Mouse (Mus musculus) midbrain, embryonic 15.5 days (tissue): ENCODE measurements at regions not wholly inside any gene's neighbourhood (a gene's known extent, or its start where the extent isn't known, plus 50 kb on each side); places are given as distances from the start of the nearest gene placed in this dataset.

Experiments used
- ATAC-seq: fragments of 200-750 bp; cut with Nextera tagmentation; replicated peaks from 2 replicates; pipeline ENCODE4 v1.8.0; 2017; ENCODE audit warnings: moderate TSS enrichment
- H3K27ac ChIP-seq: fragments of 300-500 bp; sonication (generic); 2 replicates; pipeline ENCODE4 v1.5.1; 2015; ENCODE audit warnings: mild to moderate bottlenecking, inconsistent platforms
- H3K27me3 ChIP-seq: fragments of 300-500 bp; sonication (generic); replicated peaks from 2 replicates; pipeline ENCODE4 v1.6.1; 2015; ENCODE audit warnings: inconsistent platforms
- H3K36me3 ChIP-seq: fragments of 300-500 bp; sonication (generic); replicated peaks from 2 replicates; pipeline ENCODE4 v1.6.1; 2015; ENCODE audit warnings: inconsistent platforms
- H3K4me1 ChIP-seq: fragments of 300-500 bp; sonication (generic); 2 replicates; pipeline ENCODE4 v1.6.1; 2015; ENCODE audit warnings: inconsistent platforms
- H3K4me2 ChIP-seq: fragments of 300-500 bp; sonication (generic); 2 replicates; pipeline ENCODE4 v1.6.1; 2015; ENCODE audit warnings: inconsistent platforms, mild to moderate bottlenecking, moderate library complexity
- H3K4me3 ChIP-seq: fragments of 300-500 bp; sonication (generic); 2 replicates; pipeline ENCODE4 v1.5.1; 2015; ENCODE audit warnings: mild to moderate bottlenecking, inconsistent platforms
- H3K9ac ChIP-seq: fragments of 300-500 bp; sonication (generic); 2 replicates; pipeline ENCODE4 v1.6.1; 2015; ENCODE audit warnings: mild to moderate bottlenecking, inconsistent platforms
- H3K9me3 ChIP-seq: fragments of 300-500 bp; sonication (generic); 2 replicates; pipeline ENCODE4 v1.6.1; 2016; ENCODE audit warnings: inconsistent platforms
- WGBS: fragments of 180-500 bp; shearing (Covaris S2); methylation state at CpG from one replicate; pipeline ENCODE4 v1.1.7; 2015; ENCODE audit warnings: mixed read lengths; 5-methylcytosine and 5-hydroxymethylcytosine counted together

- ATAC-seq, result no peak
- H3K4me1 ChIP-seq, result no peaks in the 10 kb centered on the region
- H3K9ac ChIP-seq, result no peak overlapping the region
- H3K9me3 ChIP-seq, result no peaks in the 10 kb centered on the region
- 61% methylated on average over 15 of the region's 15 CpGs for WGBS
- H3K4me3 ChIP-seq, result no peak overlapping the region
- H3K4me2 ChIP-seq, result no peak overlapping the region
- H3K36me3 ChIP-seq, result no peaks in the 10 kb centered on the region
- peak overlapping the region; percentile 8; the same call in 1 of the 2 replicates for H3K27ac ChIP-seq
- H3K27me3 ChIP-seq, result no peaks in the 10 kb centered on the region
These were observed 73.4 kb upstream of the Medag start for GRCm38 (mm10) chr5:149338016-149338696.

DNA sequence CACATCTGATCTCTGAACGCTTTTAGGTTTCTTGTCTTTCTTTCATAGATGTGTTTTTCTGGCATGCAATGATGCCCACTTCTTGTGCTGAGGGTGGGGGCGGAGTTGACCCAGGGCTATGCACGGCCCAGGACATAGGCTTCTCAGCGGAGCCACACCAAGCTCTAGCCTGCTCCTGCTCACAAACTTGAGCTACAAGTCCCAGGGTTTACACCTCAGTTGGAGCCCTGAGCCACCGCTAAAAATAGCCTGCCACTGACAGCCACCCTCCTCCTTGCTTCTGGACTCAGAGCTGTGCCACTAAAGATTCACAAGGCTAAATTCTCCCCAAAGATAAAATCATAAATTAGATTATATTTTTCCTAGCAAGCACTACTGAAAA, 72.9 kb upstream of the Medag start:
- no peaks in the 10 kb centered on the region for H3K36me3 ChIP-seq
- ATAC-seq, result no peak
- no peaks in the 10 kb centered on the region for H3K4me1 ChIP-seq
- H3K4me3 ChIP-seq, result no peak overlapping the region
- H3K9ac ChIP-seq, result no peak overlapping the region
- H3K4me2 ChIP-seq, result no peak overlapping the region
- 67% methylated on average over 5 of the region's 5 CpGs for WGBS
- no peaks in the 10 kb centered on the region for H3K27me3 ChIP-seq
- H3K27ac ChIP-seq, result no peak overlapping the region
- H3K9me3 ChIP-seq, result no peaks in the 10 kb centered on the region

GRCm38 (mm10) chr5:149340361-149340760, 71.2 kb upstream of the Medag start:
- Histone ChIP-seq H3K36me3 (no peaks in the 10 kb centered on the region), H3K9me3 (no peaks in the 10 kb centered on the region), H3K27me3 (no peaks in the 10 kb centered on the region), H3K4me2 (no peak overlapping the region), H3K4me3 (no peak overlapping the region), H3K4me1 (no peaks in the 10 kb centered on the region), H3K27ac (no peak overlapping the region), H3K9ac (no peak overlapping the region)
- WGBS, result 75% methylated on average over 7 of the region's 7 CpGs
- no peak for ATAC-seq

DNA sequence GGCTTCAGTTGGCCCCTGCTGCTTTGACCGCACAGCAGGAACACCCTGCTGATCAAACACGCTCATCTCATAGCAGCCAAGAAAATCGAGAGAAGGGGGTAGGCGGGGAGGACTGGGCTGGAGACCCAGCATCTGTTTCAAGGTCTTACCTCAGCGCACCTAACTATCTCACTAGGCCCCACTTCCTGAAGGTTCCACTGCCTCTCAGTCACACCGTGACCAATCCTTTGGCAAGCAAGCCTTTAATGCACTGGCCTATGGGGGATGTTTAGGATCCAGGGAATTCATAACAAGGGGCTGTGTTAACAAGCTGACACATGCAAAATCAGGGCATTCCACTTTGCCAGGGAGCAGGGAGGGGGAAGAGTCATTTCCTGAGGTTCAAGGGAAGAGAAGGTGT, 70.1 kb upstream of the Medag start:
- no peak overlapping the region for H3K4me2 ChIP-seq
- 61% methylated on average over 6 of the region's 6 CpGs for WGBS
- H3K9me3 ChIP-seq, result no peaks in the 10 kb centered on the region
- H3K36me3 ChIP-seq, result no peaks in the 10 kb centered on the region
- H3K27ac ChIP-seq, result no peak overlapping the region
- no peaks in the 10 kb centered on the region for H3K27me3 ChIP-seq
- no peak for ATAC-seq
- no peaks in the 10 kb centered on the region for H3K4me1 ChIP-seq
- H3K9ac ChIP-seq, result no peak overlapping the region
- H3K4me3 ChIP-seq, result no peak overlapping the region

DNA sequence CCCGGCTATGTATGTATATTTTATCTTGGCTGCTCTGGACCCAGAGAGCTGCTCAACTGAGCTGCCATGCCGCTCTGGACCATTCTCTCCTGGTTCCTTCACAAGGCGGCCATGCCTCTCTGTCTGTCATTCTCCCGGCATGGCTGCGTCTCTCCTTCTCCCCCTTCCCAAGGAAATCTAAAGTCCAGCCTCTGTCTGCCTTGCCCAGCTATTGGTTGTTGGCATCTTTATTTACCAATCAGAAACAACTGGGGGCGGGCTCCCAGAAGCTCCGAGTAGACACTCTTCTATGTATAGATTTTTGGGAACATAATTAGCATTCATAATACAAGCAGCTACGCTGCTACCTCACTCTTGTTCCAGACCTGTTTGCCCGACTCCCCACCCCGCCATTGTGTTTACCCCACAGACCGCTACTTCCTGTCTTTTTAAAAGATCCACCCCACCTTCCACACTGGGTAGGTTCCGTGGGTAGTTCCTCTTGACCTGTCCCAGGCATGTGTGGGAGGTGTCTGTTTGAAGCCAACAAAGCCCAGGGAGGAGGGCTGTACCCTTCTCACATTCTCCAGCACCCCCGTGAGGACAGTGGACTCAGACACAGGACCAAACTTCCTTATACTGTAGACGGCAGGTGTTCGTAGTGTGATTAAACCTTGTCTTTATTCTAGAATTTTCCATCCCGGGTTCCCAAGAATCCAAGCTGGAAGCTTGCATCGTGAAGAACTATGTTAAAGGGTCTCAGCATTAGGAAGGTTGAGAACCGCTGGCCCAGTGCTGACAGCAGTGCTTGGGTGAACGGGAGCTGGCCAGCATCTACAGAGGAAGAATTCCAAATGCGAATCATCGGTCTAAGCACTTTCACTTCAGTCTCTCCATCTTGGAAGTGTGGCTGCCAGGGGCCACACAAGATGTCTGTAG, 67.7 kb upstream of the Medag start:
- no peaks in the 10 kb centered on the region for H3K27me3 ChIP-seq
- no peak for ATAC-seq
- WGBS, result 86% methylated on average over 21 of the region's 21 CpGs
- no peak overlapping the region for H3K9ac ChIP-seq
- no peaks in the 10 kb centered on the region for H3K9me3 ChIP-seq
- H3K4me1 ChIP-seq, result no peaks in the 10 kb centered on the region
- no peak overlapping the region for H3K27ac ChIP-seq
- no peaks in the 10 kb centered on the region for H3K36me3 ChIP-seq
- H3K4me2 ChIP-seq, result no peak overlapping the region
- H3K4me3 ChIP-seq, result no peak overlapping the region

- Histone ChIP-seq H3K27me3 (no peaks in the 10 kb centered on the region), H3K4me3 (no peak overlapping the region), H3K4me2 (no peak overlapping the region), H3K9me3 (no peaks in the 10 kb centered on the region), H3K36me3 (no peaks in the 10 kb centered on the region), H3K9ac (no peak overlapping the region), H3K4me1 (no peaks in the 10 kb centered on the region), H3K27ac (no peak overlapping the region)
- 80% methylated on average over 4 of the region's 4 CpGs for WGBS
- ATAC-seq, result no peak
These were observed 67.1 kb upstream of the Medag start for GRCm38 (mm10) chr5:149344528-149344855.

- H3K27ac ChIP-seq, result no peak overlapping the region
- no peaks in the 10 kb centered on the region for H3K9me3 ChIP-seq
- no peak overlapping the region for H3K9ac ChIP-seq
- no peaks in the 10 kb centered on the region for H3K27me3 ChIP-seq
- H3K4me2 ChIP-seq, result no peak overlapping the region
- no peaks in the 10 kb centered on the region for H3K36me3 ChIP-seq
- no peak for ATAC-seq
- H3K4me1 ChIP-seq, result no peaks in the 10 kb centered on the region
- WGBS, result 83% methylated on average over 6 of the region's 6 CpGs
- H3K4me3 ChIP-seq, result no peak overlapping the region
These were observed 66.4 kb upstream of the Medag start for GRCm38 (mm10) chr5:149345161-149345560.

GRCm38 (mm10) chr5:149349685-149350084, 61.9 kb upstream of the Medag start:
- Histone ChIP-seq H3K4me3 (no peak overlapping the region), H3K4me1 (peaks cover 9% of the 10 kb centered on the region), H3K9ac (no peak overlapping the region), H3K27me3 (no peaks in the 10 kb centered on the region), H3K27ac (no peak overlapping the region), H3K36me3 (no peaks in the 10 kb centered on the region), H3K4me2 (no peak overlapping the region), H3K9me3 (no peaks in the 10 kb centered on the region)
- ATAC-seq, result no peak
- WGBS, result 60% methylated on average over 8 of the region's 8 CpGs

DNA sequence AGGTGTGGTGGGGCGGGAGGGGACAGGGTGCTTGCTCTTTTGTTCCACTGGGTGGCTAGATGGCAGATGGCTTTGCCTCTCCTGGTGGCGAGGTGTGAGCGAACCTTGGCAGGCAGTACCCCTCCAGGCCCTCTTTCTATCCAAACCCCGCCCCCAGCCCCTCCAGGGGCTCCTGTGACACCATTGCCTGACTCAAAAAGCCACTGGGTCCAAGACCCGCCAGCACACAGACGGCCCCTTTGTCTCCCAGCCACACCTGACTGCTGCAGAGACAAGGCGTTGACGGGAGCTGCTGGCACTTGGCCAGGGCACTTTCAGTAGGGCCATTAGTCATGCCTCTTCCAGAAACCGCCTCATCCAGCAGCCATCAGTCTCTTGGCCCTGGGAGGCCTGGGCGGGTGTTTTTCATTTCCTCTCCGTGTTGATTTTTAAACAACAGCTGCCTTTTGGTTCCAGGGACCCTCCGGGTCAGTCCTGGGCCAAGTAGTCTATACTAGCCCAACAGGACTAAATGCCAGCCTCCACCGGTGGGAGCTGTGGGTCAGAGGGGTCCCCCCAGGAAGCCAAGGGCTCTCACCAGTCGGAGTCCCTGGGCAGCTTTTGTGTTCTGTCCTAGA, 58.4 kb upstream of the Medag start:
- WGBS, result 27% methylated on average over 14 of the region's 14 CpGs
- H3K27ac ChIP-seq, result peak overlapping the region; percentile 56
- peak; percentile 78 for ATAC-seq

DNA sequence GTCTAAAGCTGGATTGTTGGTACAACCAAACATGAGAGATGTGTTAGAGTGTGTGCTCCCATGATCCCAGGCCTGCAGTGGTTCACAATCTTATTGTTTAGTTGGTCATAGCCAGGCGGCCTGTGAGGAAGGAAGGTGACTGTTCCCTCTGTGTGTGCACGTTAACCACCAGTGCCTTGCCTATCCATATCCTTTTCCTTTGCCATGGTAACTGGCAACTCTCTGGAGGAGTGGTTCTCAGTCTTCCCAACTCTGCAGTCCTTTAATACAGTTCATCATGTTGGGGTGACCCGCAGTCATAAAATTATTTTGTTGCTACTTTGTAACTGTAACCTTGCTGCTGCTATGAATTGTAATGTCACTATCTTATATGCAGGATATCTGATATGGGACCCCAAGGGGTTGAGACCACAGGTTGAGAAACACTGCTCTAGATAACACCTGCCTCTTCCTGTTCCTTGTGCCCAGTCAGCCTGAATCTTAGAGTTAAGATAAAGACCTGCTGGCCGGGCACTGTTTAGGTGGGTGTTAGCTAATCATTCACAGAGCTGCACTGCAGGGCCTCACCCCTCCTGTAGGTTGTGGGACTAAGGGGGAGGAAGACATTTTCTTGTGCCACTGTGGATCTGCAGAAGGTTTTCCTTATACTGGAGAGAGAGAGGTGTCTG, 57.0 kb upstream of the Medag start:
- no peak overlapping the region for H3K4me3 ChIP-seq
- ATAC-seq, result no peak
- WGBS, result 87% methylated on average over 4 of the region's 4 CpGs
- no peaks in the 10 kb centered on the region for H3K27me3 ChIP-seq
- no peaks in the 10 kb centered on the region for H3K36me3 ChIP-seq
- peaks cover 9% of the 10 kb centered on the region for H3K4me1 ChIP-seq
- H3K9me3 ChIP-seq, result no peaks in the 10 kb centered on the region
- H3K27ac ChIP-seq, result no peak overlapping the region
- H3K4me2 ChIP-seq, result no peak overlapping the region
- no peak overlapping the region for H3K9ac ChIP-seq

More for the DNA sequence above, 58.4 kb upstream of the Medag start:
- Histone ChIP-seq H3K9me3 (no peaks in the 10 kb centered on the region), H3K4me3 (no peak overlapping the region), H3K4me1 (peaks cover 9% of the 10 kb centered on the region), H3K9ac (no peak overlapping the region), H3K4me2 (no peak overlapping the region), H3K36me3 (no peaks in the 10 kb centered on the region), H3K27me3 (no peaks in the 10 kb centered on the region)

DNA sequence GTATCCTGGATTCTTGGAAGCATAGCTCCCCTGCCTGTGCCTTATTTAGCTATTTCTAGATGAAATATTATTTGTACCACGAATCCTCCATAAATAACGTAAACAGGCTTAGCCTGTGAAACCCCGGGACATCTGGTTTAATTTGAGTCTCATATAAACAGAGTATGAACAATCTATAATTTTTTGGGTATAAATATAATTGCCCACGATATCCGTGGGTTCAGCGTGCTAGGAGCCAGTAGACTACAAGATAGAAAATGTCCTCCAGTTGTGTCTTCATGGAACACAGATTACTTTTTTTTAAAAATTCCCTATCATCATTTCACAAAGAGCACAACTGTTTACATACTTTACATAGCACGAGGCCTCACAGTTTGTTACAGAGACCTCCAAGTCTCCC, 56.4 kb upstream of the Medag start:
- no peak overlapping the region for H3K4me2 ChIP-seq
- no peak overlapping the region for H3K27ac ChIP-seq
- H3K4me1 ChIP-seq, result peaks cover 9% of the 10 kb centered on the region
- no peaks in the 10 kb centered on the region for H3K9me3 ChIP-seq
- H3K36me3 ChIP-seq, result no peaks in the 10 kb centered on the region
- H3K4me3 ChIP-seq, result no peak overlapping the region
- ATAC-seq, result no peak
- WGBS, result 88% methylated on average over 7 of the region's 7 CpGs
- H3K9ac ChIP-seq, result no peak overlapping the region
- no peaks in the 10 kb centered on the region for H3K27me3 ChIP-seq

- Histone ChIP-seq H3K9ac (no peak overlapping the region), H3K4me1 (peaks cover 9% of the 10 kb centered on the region), H3K4me3 (no peak overlapping the region), H3K9me3 (no peaks in the 10 kb centered on the region), H3K4me2 (no peak overlapping the region), H3K27ac (no peak overlapping the region), H3K36me3 (no peaks in the 10 kb centered on the region), H3K27me3 (no peaks in the 10 kb centered on the region)
- 88% methylated on average over 1 of the region's 1 CpGs for WGBS
- no peak for ATAC-seq
These were observed 54.6 kb upstream of the Medag start for GRCm38 (mm10) chr5:149356970-149357369.
